Mouse (Mus musculus) liver, adult 2 months (tissue): Measurements from ENCODE around the gene Gpam. TPM values are rescaled to one million over a fixed set of nuclear protein-coding genes. Genes with fewer than 3 reads are reported as not detected.
A peak's percentile ranks its signal among the peaks of the same experiment; 100 is the strongest.
"Not testable (repeated sequence)": the region's sequence is repeated elsewhere in the genome, so short reads cannot be mapped to it uniquely, and the experiment has no call there.

Source experiments
- DNase-seq: peaks from one replicate; pipeline ENCODE4 v3.0.0-alpha.2; 2011; ENCODE audit warnings: low read depth, low spot score; ENCODE audit errors: extremely low read depth
- H3K27ac ChIP-seq: fragments of 200-500 bp; replicated peaks from 2 replicates; pipeline ENCODE4 v1.5.1; 2012; ENCODE audit warnings: low read depth, mild to moderate bottlenecking, control low read depth, inconsistent platforms, low read length; ENCODE audit not compliant: insufficient read depth
- H3K27me3 ChIP-seq: fragments of 200-500 bp; 2 replicates; pipeline ENCODE4 v1.6.1; 2012; ENCODE audit warnings: mild to moderate bottlenecking, moderate library complexity, low read length, inconsistent platforms; ENCODE audit not compliant: control insufficient read depth, insufficient read depth
- H3K36me3 ChIP-seq: fragments of 200-500 bp; 2 replicates; pipeline ENCODE4 v1.6.1; 2012; ENCODE audit warnings: low read length, inconsistent platforms; ENCODE audit not compliant: control insufficient read depth, insufficient read depth
- H3K4me1 ChIP-seq: fragments of 200-500 bp; 2 replicates; pipeline ENCODE4 v1.6.1; 2011; ENCODE audit warnings: low read length; ENCODE audit not compliant: control insufficient read depth, insufficient read depth
- H3K4me3 ChIP-seq: fragments of 200-500 bp; 2 replicates; pipeline ENCODE4 v1.5.1; 2011; ENCODE audit warnings: low read depth, mild to moderate bottlenecking, control low read depth, low read length, moderate library complexity; ENCODE audit not compliant: insufficient read depth
- H3K79me2 ChIP-seq: fragments of 200-500 bp; 2 replicates; pipeline ENCODE4 v1.6.1; 2012; ENCODE audit warnings: inconsistent platforms, mild to moderate bottlenecking, low read length, moderate library complexity; ENCODE audit not compliant: control insufficient read depth, insufficient read depth
- H3K9ac ChIP-seq: fragments of 200-500 bp; 2 replicates; pipeline ENCODE4 v1.6.1; 2012; ENCODE audit warnings: low read depth, mild to moderate bottlenecking, control low read depth, inconsistent platforms, low read length
- CTCF ChIP-seq: fragments of 200-500 bp; IDR thresholded peaks from 2 replicates; pipeline ENCODE4 v1.5.1; 2011; ENCODE audit warnings: low read depth, low read length, control low read depth
- POLR2A ChIP-seq: fragments of 200-500 bp; IDR thresholded peaks from 2 replicates; pipeline ENCODE4 v1.6.1; 2011; ENCODE audit warnings: low read length, control low read depth; ENCODE audit not compliant: insufficient read depth; ENCODE audit errors: extremely low read depth
- WGBS: fragments of 180-500 bp; shearing (Covaris S2); methylation state at CpG from one replicate; pipeline ENCODE4 v1.1.7; 2018; 5-methylcytosine and 5-hydroxymethylcytosine counted together
- polyA plus RNA-seq: library from polyadenylated mRNA; depleted of rRNA; stranded (reverse); fragments of >200 nt; gene quantifications from 2 replicates; pipeline ENCODE4 v1.2.3, GENCODE M21; 2012; rRNA removed
- total RNA-seq: library from RNA; depleted of rRNA; stranded (reverse); fragments of >200 nt; gene quantifications from 2 replicates; pipeline ENCODE4 v1.2.3, GENCODE M21; 2014; rRNA removed

Gene Gpam
- total RNA-seq: 261 and 274 TPM in 2 replicates
- polyA plus RNA-seq: 90.2 and 102 TPM in 2 replicates

DNA sequence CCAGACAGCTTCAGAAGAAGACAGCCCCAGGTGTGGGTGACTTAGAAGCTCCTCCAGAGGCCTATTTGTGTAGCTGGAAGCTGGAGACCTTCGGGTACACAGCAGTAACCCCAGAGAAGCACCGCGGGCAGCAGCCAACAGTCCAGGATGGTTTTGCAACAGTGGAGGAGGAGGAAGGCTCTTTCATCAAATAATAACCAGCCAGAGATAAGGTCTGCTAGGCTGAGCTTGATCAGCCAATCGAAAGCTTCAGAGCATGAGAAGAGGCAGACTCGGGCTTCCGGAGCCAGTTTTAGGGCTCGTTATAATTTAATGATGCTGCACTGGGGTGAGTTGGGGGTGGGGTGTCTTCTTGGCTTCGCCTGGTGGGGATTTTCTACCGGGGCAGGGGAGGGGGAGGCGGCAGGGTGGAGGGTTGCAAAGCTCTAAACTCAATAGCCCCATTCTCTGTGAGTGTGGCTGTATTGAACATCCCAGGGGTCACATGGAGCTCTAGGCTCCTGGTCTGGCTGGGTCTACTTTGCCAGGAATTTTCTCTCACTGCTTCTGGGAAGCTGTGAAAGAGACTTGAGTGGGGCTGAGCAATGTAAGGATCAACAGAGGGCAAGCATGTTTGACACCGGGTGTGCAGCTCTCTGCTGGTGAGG, at the start of gene Gpam:
Gene Gpam, minus strand, starts transcription at position 167 of the 647 bp plus-strand sequence.
- H3K36me3 ChIP-seq: peaks cover 6% of the 10 kb centered on the region; the same call in 1 of the 2 replicates
- peak within 1 kb of the TSS; percentile 96 for H3K27ac ChIP-seq
- WGBS: 12% methylated on average over 11 of the region's 11 CpGs
- H3K27me3 ChIP-seq: no peaks in the 10 kb centered on the region
- H3K4me3 ChIP-seq: peak within 1 kb of the TSS; percentile 82
- H3K79me2 ChIP-seq: peaks cover 33% of the 10 kb centered on the region
- peak within 1 kb of the TSS; percentile 75 for H3K9ac ChIP-seq
- H3K4me1 ChIP-seq: peaks cover 34% of the 10 kb centered on the region
- TF ChIP-seq CTCF: no peak
- TF ChIP-seq POLR2A: peak; percentile 79; the same call in 1 of the 2 replicates
- peak; percentile 98 for DNase-seq

GRCm38 (mm10) chr19:55171585-55171984, 44.5 kb upstream of the Gpam start:
- H3K27ac ChIP-seq: peak overlapping the region; percentile 82; the same call in 1 of the 2 replicates
- H3K4me3 ChIP-seq: no peak overlapping the region
- H3K27me3 ChIP-seq: no peaks in the 10 kb centered on the region
- 28% methylated on average over 1 of the region's 1 CpGs for WGBS
- H3K36me3 ChIP-seq: no peaks in the 10 kb centered on the region
- TF ChIP-seq CTCF (no peak), POLR2A (no peak)
- DNase-seq: peak; percentile 33
- H3K9ac ChIP-seq: no peak overlapping the region
- no peaks in the 10 kb centered on the region for H3K79me2 ChIP-seq
- peaks cover 19% of the 10 kb centered on the region for H3K4me1 ChIP-seq

DNA sequence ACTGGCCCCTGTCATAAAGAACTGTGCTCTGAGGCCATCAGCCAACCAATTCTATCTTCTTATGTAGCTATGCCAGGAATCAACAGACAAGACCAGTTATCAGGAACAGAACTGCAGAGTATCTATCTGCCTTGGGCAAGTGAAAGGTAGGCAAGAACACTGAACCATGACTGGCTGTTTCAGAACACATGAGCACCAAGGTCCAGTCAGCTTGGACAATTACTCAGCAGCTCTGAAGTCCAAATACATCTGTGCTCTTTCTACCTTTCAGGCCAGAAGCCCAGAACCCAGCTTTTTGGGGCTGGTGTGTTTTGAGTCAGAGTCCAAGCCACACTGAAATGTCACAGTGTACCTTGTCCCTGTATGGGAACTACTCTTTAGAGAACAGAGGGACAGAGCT, 43.4 kb upstream of the Gpam start:
- H3K36me3 ChIP-seq: no peaks in the 10 kb centered on the region
- no peaks in the 10 kb centered on the region for H3K79me2 ChIP-seq
- H3K4me3 ChIP-seq: no peak overlapping the region
- no peaks in the 10 kb centered on the region for H3K27me3 ChIP-seq
- peak; percentile 100 for DNase-seq
- peaks cover 25% of the 10 kb centered on the region for H3K4me1 ChIP-seq
- H3K9ac ChIP-seq: no peak overlapping the region
- TF ChIP-seq POLR2A (no peak), CTCF (no peak)
- H3K27ac ChIP-seq: peak overlapping the region; percentile 92

DNA sequence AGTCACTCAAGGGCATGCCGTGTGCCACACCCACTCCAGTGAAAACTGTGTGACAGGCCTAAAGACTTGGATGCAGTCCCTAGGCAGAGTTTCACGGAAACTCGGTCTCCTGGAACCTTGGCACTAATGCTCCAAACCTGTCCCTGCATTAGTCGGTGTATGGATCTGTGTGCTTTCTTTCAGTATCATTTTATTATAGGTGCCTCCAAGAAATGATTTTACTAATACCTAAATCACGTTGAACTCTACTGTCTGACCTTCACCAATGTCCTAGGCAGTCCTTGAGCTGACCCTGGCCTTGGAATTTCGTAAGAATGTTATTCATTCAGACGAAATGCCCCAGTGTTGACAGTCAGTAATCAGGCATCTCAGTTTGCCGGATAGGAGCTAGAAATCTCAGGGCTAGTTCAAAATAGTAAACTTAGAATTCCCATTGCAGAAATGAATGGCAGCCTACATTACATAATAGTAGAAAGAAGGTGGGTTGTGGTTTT, 42.2 kb upstream of the Gpam start:
- Histone ChIP-seq H3K27ac (peak overlapping the region; percentile 38; the same call in 1 of the 2 replicates), H3K4me1 (peaks cover 27% of the 10 kb centered on the region)
- not testable (repeated sequence) for H3K36me3 ChIP-seq, H3K79me2 ChIP-seq, H3K9ac ChIP-seq, H3K27me3 ChIP-seq, H3K4me3 ChIP-seq
- peak; percentile 50 for DNase-seq
- WGBS: 58% methylated on average over 8 of the region's 8 CpGs

DNA sequence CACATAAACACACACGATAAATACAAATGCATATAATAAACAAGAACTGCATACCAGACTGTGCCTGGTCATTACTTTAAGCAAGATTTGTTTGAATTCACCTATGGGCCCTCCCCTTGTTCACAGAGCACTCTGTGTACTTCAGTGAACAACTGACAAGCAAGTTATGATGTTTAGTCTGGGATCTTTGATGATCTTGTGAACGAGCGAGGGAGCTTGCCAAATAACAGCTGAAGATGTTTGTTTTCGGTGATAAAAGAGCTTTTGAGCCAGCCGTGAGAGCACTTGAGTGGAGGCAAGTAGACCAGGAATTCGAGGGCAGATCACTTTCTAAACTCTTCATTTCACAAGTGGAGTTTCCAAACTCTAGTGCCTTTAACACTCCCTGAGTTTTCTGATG, 41.3 kb upstream of the Gpam start:
- H3K36me3 ChIP-seq: no peaks in the 10 kb centered on the region
- H3K27me3 ChIP-seq: no peaks in the 10 kb centered on the region
- WGBS: 51% methylated on average over 6 of the region's 6 CpGs
- H3K79me2 ChIP-seq: no peaks in the 10 kb centered on the region
- TF ChIP-seq CTCF: no peak
- TF ChIP-seq POLR2A: no peak
- H3K9ac ChIP-seq: no peak overlapping the region
- peak; percentile 69 for DNase-seq
- H3K4me3 ChIP-seq: no peak overlapping the region
- H3K27ac ChIP-seq: no peak overlapping the region
- peaks cover 27% of the 10 kb centered on the region for H3K4me1 ChIP-seq

GRCm38 (mm10) chr19:55167741-55168140, 40.7 kb upstream of the Gpam start:
- no peaks in the 10 kb centered on the region for H3K27me3 ChIP-seq
- peak overlapping the region; percentile 56 for H3K27ac ChIP-seq
- no peaks in the 10 kb centered on the region for H3K79me2 ChIP-seq
- WGBS: 36% methylated on average over 2 of the region's 2 CpGs
- no peak for TF ChIP-seq POLR2A
- no peak for TF ChIP-seq CTCF
- no peaks in the 10 kb centered on the region for H3K36me3 ChIP-seq
- H3K4me3 ChIP-seq: no peak overlapping the region
- H3K9ac ChIP-seq: no peak overlapping the region
- H3K4me1 ChIP-seq: peaks cover 27% of the 10 kb centered on the region
- peak; percentile 78 for DNase-seq
